Mouse (Mus musculus) cerebellum, postnatal 14 days (tissue): ENCODE measurements at regions not wholly inside any gene's neighbourhood (a gene's known extent, or its start where the extent isn't known, plus 50 kb on each side); places are given as distances from the start of the nearest gene placed in this dataset.

Experiments
- DNase-seq, 2 experiments: peaks; one replicate each; pipeline ENCODE4 v3.0.0; 2021; ENCODE audit warnings: mixed read lengths in 2 of 2

GRCm38 (mm10) chr10:96786903-96787571, 170.2 kb downstream of the Btg1 start:
- DNase-seq: no peak

GRCm38 (mm10) chr10:96787572-96787946, 170.8 kb downstream of the Btg1 start:
- no peak for DNase-seq

GRCm38 (mm10) chr10:96788352-96789016, 171.7 kb downstream of the Btg1 start:
- DNase-seq: no peak

GRCm38 (mm10) chr10:96797116-96797515, 180.3 kb downstream of the Btg1 start:
- DNase-seq: no peak

GRCm38 (mm10) chr10:96800801-96801200, 184.0 kb downstream of the Btg1 start:
- DNase-seq: no peak

GRCm38 (mm10) chr10:96804030-96804784, 187.4 kb downstream of the Btg1 start:
- no peak for DNase-seq

GRCm38 (mm10) chr10:96806579-96806978, 189.8 kb downstream of the Btg1 start:
- no peak for DNase-seq

GRCm38 (mm10) chr10:96821852-96822251, 205.0 kb downstream of the Btg1 start:
- DNase-seq: no peak

- no peak for DNase-seq
These were observed 205.8 kb downstream of the Btg1 start for GRCm38 (mm10) chr10:96822344-96823335.

GRCm38 (mm10) chr10:96826234-96826788, 209.5 kb downstream of the Btg1 start:
- no peak for DNase-seq

GRCm38 (mm10) chr10:96827971-96828370, 211.2 kb downstream of the Btg1 start:
- peak; percentile 24 to 46 for DNase-seq

GRCm38 (mm10) chr10:96828581-96829246, 211.9 kb downstream of the Btg1 start:
- DNase-seq: peak; percentile 73 to 85

- DNase-seq: peak; percentile 29 to 63
These were observed 214.3 kb downstream of the Btg1 start for GRCm38 (mm10) chr10:96831071-96831470.

- DNase-seq: peak in 1 of 2 experiments; percentile 13
These were observed 220.4 kb downstream of the Btg1 start for GRCm38 (mm10) chr10:96837230-96837629.

GRCm38 (mm10) chr10:96841128-96841527, 224.3 kb downstream of the Btg1 start:
- DNase-seq: peak; percentile 33 to 77

GRCm38 (mm10) chr10:96841956-96842355, 225.2 kb downstream of the Btg1 start:
- DNase-seq: peak; percentile 55 to 83

- DNase-seq: peak; percentile 46 to 57
These were observed 229.1 kb downstream of the Btg1 start for GRCm38 (mm10) chr10:96845906-96846305.

- no peak for DNase-seq
These were observed 230.2 kb downstream of the Btg1 start for GRCm38 (mm10) chr10:96847028-96847427.

GRCm38 (mm10) chr10:96847433-96848165, 230.8 kb downstream of the Btg1 start:
- DNase-seq: peak; percentile 89 to 93

- DNase-seq: peak; percentile 50 to 71
These were observed 231.7 kb downstream of the Btg1 start for GRCm38 (mm10) chr10:96848496-96848895.

- no peak for DNase-seq
These were observed 243.6 kb downstream of the Btg1 start for GRCm38 (mm10) chr10:96860366-96860765.
